Mouse (Mus musculus): ENCODE measurements around the gene BC107364.
"Not testable (repeated sequence)": the region's sequence is repeated elsewhere in the genome, so short reads cannot be mapped to it uniquely, and the experiment has no call there.

- TF ChIP-seq CTCF (IDR thresholded peaks at IDR 0.05; ENCODE audit: control insufficient read depth, insufficient read depth, insufficient replicate concordance, low read depth, low read length); POLR2A (IDR thresholded peaks at IDR 0.05; ENCODE audit: control insufficient read depth, low read depth, low read length): not testable (repeated sequence)
Observed at GRCm38 (mm10) chr3:96468335-96468734, 16.2 kb upstream of the BC107364 start.
